Mouse (Mus musculus): ENCODE data around the gene Sept7.
"Not testable (repeated sequence)": the region's sequence is repeated elsewhere in the genome, so short reads cannot be mapped to it uniquely, and the experiment has no call there.

Gene Sept7

DNA sequence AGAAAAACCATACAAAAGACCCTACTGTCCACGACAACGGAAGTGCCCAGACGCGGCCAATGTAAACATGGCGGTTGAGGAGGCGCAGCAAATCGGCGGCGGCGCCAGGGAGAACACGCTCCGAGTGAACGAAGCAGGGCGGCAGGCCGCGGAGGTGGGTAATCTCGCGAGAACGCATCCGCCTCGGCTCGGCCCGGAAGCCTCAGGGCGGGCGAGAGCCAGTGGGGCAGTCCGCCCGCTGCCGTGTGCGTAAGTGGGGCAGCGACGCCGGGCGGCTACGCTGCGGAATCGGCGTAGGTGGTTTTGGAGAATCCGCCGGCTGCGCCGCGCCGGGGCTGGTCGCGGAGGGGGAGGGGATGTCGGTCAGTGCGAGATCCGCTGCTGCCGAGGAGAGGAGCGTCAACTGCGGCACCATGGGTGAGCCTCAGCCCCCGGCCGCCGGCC, at the start of gene Sept7:
TSS of gene Sept7 (plus strand) at position 157 of the 444 bp plus-strand sequence.
- peak; percentile 96 for ATAC-seq (ENCODE audit: insufficient number of reproducible peaks, low FRiP score, low TSS enrichment)

DNA sequence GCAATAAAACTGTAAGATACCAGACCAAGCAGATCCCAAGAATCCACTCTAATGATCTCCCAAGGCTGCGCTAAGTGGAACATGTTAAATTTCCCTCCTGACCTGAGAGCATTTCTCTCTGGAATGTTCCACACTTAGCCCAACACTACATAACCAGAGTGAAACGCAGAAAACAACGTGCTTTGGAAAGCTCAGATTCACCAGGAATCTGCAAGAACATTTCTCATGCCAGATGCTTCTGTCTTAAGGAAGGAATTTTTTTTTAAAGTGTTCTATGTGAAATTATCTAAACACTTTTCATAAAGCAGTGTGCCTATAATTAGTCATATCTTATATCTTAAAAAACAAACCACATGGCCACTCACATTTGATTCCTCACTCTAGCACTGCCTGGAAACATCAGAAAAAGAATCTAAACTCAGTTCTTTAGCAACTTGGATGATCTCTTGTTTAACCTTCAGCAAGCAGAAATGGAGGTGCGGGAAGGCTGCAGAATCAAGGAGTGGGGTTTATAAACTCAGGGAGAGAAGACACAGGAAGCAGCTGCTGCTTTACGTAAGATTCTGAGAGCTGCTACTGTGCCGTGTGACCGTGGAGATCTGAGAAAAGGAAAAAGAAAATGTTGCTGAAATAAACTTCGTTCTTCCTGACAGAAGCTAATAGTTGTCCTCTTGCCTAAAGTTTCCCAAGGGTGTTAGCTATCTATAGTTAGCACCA, 44.0 kb upstream of the Sept7 start:
- no peak for ATAC-seq (ENCODE audit: insufficient number of reproducible peaks, low FRiP score, low TSS enrichment)

DNA sequence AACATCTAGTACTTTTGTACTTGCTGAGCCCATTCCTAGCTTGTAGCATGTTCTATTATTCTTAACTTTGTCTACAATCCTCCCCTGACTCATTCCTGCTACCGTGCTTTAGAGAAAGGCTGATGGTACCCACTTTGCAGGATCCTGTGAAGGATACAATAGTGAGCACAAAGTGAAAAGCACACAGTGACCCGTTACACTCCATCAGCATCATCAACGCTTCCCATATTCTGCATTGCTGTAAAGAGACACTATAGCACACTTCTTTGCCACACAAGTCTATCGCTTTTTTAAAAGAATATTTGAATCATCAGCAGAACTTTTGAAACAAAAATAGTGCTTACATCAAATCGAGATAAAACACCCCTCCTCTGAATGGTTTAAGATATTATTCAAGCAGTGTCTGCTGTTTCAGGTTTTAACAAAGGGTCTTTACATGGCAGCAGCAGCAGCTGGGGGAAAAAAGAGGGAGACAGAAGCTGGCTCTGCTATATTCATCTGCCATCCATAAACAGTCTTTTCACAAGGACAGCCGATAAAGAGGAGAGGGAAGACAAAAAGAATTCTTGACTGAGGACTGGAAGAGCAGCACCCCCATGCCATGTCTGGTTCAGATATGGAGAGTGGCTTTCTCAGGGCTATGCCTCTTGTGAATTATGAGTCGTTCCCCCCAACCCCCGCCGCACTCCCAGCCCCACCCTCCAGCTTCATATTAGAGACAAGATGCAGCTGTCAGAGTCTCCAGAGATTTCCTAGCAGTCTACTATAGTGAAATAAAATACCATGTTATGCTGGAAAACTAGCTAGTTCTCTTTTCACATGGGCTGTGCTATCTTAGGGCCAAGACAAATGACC, 39.7 kb upstream of the Sept7 start:
- no peak for ATAC-seq (ENCODE audit: insufficient number of reproducible peaks, low FRiP score, low TSS enrichment)

DNA sequence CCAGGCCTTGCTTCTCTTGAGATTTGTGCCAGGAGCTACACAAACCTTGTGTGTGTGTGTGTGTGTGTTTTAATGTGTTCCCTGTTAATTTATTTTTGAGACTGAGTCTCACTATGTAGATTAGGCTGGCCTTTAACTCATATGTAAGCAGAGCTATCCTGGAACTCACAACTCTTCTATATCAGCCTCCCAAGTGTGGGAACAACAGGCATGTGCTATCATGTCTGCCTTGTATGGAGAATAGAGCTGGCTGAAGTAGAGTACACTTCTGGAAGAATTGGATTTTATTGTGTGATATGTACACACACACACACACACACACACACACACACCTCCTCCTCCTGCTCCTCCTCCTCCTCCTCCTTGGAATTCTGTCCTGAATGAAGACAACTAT, 39.1 kb upstream of the Sept7 start:
- ATAC-seq (ENCODE audit: insufficient number of reproducible peaks, low FRiP score, low TSS enrichment), result no peak

DNA sequence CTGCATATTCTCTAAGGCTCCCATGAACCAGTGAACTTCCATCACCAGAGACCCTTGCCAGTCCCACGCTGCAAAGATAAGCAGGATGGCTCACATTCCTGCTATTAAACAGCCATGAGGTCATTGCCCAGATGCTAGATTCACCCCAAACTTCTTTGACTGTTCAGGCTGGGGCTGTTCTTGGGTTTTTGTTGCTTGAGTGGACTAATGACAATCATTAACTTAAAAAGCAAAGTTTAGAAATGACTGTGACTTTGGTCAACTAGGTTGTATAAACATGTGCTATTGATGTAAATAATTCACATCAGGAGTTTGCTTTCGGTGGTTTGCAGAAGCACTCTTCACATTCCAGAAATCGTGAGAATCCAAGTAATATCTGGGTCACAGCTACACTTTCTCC, 36.8 kb upstream of the Sept7 start:
- ATAC-seq (ENCODE audit: insufficient number of reproducible peaks, low FRiP score, low TSS enrichment), result no peak

DNA sequence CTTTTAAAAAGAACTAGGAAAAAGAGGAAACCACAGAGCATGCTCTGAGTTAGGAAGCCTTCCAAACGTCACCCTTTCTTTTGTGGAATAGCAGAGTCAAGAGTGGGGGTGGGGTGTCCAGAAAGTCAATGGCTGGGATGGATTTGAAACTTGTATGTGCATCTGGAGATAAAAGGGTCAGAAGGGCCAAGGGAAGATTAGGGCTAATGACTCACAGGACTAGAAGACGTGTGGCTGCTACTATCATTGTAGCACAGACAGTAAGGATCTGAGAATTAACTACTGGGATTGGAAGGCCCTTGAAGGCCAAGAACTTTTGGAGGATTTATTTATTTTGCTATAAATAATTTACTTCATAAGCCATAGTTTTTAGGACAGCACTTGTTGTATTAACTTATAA, 36.0 kb upstream of the Sept7 start:
- ATAC-seq (ENCODE audit: insufficient number of reproducible peaks, low FRiP score, low TSS enrichment), result no peak

DNA sequence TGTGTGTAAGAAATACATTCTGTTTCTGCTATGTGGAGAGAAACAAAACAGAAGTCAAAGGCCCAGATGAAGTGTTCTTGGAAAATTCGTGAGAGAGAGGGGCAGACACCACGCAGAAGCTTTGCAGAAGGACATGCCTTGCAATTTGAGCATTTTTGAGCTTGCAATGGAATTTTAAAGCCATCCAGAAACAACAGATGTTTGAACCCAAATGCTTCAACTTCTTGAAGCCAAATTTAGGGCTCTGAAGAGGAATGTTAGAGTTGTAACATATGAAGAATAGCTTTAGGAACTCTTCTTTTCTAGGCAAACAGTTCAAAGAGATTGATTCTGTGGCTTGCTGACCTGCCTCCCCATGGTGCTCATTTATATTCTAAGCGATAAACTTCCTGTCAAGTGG, 33.3 kb upstream of the Sept7 start:
- ATAC-seq (ENCODE audit: insufficient number of reproducible peaks, low FRiP score, low TSS enrichment), result no peak

DNA sequence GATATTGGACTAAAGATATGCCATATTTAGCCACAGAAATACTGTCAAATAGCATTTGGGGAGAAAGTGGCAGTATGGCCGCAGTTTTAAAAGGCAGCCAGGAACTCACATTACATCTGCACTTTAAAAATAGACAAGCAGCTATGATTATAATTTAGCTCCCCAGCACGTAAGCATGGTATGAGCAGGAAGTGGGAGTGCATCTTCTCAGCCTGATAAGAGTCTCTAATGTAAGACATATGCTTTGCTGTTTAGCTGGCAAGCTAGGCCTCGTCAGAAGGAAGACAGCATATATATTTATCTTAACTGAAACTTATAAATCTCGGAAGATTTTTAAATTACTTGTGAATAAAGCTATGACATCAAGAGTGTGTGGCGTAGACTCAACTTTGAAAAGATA, 32.4 kb upstream of the Sept7 start:
- ATAC-seq (ENCODE audit: insufficient number of reproducible peaks, low FRiP score, low TSS enrichment), result no peak

DNA sequence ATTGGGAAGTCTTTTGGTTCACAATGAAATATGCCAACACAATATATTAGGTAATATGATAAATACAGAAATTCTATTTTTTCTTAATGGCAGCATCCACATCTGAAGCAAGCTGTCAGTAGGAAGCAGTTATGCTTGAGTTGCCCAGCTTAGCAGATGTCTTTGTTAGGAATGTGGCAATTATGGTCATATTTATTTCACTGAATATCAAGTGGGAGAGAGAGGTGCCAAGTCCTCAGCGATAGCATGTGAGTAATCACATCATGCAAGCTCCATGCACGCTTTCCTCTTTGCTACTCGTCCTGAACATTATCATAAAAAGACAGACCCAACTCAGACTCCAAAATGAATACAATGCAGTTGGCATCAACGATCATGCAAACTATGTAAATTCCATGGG, 27.3 kb upstream of the Sept7 start:
- no peak for ATAC-seq (ENCODE audit: insufficient number of reproducible peaks, low FRiP score, low TSS enrichment)

DNA sequence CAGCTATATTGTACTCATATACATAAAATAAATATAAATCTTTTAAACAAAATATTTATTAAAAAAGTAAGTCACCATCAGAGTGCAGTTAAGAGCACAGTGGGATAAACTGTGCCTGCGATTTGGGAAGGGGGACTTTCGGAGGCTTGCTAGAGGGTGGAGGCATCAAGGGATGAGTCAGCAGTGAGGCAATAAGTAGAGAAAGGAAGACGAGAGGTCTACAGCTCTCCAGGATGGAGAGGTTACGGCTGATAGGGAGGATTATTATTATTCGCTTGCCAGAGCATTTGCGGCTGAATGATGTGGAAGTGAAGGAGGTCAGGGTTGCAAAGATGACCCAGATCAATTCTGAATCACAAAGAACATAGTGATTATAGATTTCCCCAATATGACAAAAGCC, 22.5 kb upstream of the Sept7 start:
- ATAC-seq (ENCODE audit: insufficient number of reproducible peaks, low FRiP score, low TSS enrichment), result no peak

DNA sequence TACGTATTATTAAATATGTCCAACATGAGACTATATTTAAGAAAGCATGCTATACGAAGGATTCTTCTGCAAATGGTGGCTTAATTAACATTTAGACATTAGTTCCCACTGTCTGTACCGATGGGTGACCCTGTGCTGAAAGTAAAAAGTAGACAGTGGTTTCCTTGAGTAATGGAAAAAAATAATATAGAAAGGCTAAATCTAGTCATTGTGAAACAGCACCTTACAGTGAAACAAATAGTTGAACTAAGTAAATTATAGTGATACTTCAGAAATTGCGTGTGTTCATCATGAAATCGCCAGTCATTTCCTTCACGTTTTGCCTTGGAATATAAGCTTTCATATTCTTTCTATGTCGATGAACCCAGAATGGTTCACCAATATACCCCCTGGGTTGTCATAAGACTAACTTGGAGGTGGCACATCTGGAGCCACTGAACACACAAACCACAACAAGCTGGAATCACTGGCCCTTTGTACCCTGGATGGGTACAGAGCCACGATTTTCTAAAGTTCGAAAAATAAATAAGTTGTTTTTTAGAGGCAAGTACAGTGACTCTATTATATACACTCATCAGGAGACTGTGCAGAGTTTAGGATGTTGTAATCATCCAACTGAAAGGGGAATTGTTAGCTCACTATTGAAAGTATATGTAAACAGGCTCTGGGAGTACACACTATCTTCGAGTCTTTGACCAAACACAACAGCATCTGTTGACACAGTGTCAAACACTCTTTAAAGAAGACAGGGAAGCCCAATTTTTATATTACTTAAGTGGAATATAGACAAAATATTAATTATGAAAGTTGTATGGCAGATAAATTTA, 21.8 kb upstream of the Sept7 start:
- no peak for ATAC-seq (ENCODE audit: insufficient number of reproducible peaks, low FRiP score, low TSS enrichment)

DNA sequence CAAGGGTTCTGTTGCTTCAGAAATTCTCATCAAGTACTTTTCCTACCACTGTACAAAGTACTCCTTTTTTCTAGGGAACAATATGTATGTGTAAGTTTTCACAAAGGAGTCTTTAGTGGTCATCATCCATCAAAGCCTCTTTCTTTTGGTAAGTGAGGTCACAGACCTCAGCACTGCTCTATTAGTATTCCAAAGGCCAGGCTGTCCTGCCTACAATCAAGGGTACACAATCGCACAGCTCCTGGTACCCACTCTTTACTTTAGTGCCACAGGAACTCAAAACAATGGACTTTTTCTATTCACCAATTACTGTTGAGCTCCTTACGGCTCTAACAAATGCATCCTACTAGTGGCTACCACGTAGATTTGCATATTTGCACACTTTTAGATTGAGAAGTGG, 11.2 kb upstream of the Sept7 start:
- ATAC-seq (ENCODE audit: insufficient number of reproducible peaks, low FRiP score, low TSS enrichment), result no peak

DNA sequence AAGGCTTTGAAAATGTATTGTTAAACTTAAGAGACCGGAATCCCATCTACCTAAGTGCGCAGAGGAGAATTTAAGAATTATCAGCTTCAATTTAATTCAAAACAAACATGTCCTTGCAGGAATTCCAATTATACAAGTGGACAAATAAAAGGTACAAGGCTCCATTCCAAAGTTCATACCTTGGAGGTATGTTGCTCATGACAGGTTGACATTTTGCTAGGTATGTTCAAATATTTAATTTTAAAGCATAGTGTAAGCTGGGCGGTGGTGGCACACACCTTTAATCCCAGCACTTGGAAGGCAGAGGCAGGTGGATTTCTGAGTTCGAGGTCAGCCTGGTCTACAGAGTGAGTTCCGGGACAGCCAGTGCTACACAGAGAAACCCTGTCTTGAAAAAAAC, 10.5 kb upstream of the Sept7 start:
- not testable (repeated sequence) for ATAC-seq (ENCODE audit: insufficient number of reproducible peaks, low FRiP score, low TSS enrichment)

DNA sequence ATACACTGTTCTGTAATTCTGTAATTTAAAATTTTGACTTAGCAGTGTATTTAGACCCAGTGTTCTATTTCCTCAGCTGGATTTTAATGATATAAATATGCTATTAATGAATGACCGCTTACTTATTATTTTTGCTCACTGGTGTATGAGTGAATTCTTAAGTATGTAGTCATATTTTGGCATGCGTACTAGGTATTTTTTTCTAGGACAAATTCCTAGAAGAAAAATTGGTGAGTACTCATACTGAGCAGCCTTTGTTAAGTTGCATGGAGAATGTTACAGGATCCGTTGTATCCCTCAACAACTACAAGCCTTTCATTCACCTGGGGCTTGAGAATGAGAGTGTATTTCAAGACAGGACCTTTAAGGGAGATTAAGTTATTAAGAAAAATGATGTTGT, 10.0 kb upstream of the Sept7 start:
- ATAC-seq (ENCODE audit: insufficient number of reproducible peaks, low FRiP score, low TSS enrichment), result no peak

DNA sequence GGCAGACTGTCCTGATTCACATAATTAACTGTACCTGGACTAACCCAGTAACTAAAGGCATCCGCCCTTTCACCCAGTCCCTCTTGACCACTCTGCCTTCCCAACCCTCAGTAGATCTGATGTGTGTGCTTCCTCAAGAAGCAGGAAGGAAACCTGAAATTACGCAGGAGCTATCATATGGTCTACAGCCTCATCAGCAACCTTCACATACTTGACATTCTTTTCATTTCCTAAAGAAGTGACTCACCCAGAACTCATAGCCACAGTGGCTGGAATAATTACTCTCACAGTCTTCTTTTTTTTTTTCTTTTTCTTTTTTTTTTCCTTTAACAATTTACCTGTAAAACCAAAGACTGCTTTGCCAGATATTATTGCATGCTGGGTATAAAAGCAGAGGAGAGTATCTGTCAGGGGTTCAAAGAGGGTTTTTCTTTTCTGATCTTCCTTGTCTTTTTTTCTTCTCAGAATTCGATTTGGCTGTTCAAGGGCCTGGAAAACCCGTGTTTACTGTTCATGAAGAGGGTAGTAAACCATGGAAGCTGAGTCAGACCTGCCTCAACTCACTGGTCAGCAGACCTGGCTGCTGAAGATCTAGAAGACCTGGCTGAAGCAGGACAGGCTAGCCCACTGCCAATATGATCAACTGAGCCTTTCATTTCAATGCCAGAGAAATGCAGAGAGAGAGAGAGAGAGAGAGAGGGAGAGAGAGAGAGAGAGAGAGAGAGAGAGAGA, 8.1 kb upstream of the Sept7 start:
- ATAC-seq (ENCODE audit: insufficient number of reproducible peaks, low FRiP score, low TSS enrichment), result no peak

DNA sequence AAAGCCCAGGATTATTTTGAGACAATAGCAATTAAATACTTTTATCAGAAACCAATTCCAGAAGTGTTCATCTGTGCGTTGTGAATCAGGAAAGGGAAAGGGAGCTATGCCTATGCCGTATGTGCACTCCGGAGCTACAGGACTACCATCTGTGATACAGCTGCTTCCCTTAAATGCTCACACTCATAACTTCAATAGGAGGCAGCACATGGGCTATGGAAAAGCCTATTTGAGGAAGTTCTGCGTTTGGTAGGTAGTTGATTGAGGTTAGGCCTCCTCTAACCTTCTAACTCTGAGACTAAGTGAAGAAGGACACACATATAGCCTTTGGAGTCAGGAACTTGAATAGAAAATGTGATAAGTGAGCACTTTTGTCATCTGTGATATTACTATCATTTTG, 7.1 kb upstream of the Sept7 start:
- ATAC-seq (ENCODE audit: insufficient number of reproducible peaks, low FRiP score, low TSS enrichment), result no peak

DNA sequence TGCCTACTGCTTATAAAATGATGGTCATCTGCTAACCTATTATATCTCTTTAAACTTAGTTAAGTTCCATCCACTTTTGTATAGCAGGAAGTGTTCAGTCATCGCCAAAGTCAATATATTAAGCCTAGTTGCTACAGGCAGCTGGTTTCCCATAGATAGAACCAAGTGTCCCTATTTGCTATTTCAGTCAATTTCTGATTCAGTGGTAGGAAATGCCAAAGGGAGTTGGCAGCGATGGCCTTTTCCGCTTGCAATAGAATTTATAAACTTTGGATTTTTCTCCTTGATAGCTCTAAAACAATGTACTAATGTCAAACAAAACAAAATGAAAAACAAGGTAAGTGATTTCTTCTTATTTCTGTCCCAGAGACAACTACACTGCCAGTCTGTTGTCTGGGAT, 5.7 kb upstream of the Sept7 start:
- ATAC-seq (ENCODE audit: insufficient number of reproducible peaks, low FRiP score, low TSS enrichment), result no peak

DNA sequence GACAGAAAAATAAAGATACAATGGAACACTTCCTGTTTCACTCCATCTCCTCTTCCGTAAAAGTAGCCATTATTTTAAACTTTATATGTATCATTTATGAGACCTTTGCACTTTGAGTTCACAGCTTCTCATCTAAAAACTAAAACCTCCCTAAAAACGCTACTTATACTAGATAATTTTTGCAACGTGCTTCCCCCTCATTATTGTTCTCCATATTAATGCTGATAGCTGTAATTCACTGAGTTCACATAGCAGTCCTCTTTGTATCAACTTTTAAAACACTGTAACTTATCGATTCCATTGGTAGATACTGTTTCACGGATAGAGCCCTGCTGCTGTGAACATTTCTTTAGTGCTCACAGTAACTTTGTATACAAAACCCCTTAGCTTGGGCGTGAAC, 1.1 kb upstream of the Sept7 start:
- ATAC-seq (ENCODE audit: insufficient number of reproducible peaks, low FRiP score, low TSS enrichment), result no peak

DNA sequence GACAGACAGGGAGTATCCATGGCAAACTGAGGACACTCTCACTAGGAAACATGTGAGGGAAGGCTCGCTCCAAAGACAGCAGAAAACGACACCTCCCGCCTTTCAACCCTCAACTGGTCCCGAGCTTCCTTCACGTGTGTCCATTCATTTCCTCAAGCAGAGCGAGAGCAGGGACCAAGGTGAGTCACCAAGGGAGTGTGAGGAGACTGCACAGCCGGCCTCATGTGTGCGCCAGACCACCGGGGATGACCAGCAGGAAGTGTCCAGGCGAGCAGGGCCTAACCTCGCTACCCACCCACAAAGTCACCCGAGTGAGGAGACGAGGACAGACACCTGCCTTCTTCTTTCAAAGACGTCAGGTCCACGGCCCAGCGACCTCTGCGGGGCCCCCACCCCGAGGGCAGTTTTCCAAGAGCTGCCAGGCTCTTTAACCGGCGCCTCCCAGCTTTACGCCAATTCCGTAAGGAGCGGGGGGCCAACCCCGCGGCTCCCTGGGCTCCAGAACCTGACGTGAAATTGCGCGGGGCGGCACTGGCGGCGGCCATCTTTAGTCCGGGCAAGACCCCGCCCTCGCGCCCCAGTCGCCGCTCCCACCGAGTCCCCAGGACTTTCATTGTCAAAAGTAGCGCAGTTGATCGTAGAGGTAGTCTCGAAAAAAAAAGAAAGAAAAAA, 492 bp upstream of the Sept7 start:
- ATAC-seq (ENCODE audit: insufficient number of reproducible peaks, low FRiP score, low TSS enrichment), result peak; percentile 84
